8 mouse cellular contexts compared by ENCODE assay signal in the genomic region with DNA sequence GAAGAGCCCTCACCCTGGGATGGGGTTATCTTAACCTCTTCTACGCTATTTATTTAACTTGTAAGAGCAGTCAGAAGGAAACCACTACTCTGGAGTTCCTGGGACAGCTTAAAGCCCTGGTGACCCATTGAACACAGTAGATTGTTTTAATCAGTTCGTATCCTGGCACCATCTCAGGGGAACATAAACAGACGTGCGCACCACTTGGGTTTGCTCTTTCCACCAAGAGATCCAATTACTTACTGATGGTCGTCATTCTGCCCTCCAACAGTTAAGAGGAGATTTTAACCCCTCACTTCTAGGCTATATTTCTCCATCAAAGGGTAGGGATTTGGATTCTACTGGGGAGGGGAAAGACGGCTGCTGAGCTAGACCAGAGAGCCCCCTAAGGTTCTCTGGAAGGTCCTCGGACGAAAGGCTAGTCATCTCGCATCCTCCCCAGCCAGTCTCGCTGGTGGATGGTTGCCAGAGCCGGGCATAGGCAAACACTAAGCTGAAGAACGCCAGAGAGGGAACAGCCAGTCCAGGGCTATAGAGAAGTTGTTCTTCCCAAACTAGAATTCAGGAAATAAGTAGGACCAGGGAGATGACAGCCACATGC. TPM values are rescaled to one million over a fixed set of nuclear protein-coding genes. Genes with fewer than 3 reads are reported as not detected.
A peak's percentile ranks its signal among the peaks of the same experiment; 100 is the strongest.
DNase-seq lines count a peak whose midpoint lies in the region; ATAC-seq lines count a peak whose summit lies in the region.

No protein-coding gene starts in this region.

- no peaks in the 10 kb centered on the region for H3K36me3 ChIP-seq in forebrain, embryonic 15.5 days
- H3K36me3 ChIP-seq in liver, embryonic 15.5 days (replicated peaks) = no peaks in the 10 kb centered on the region

- peak overlapping the region; percentile 97 for H3K4me2 ChIP-seq in forebrain, embryonic 15.5 days (replicated peaks)
- H3K4me2 ChIP-seq in liver, embryonic 15.5 days = peak overlapping the region; percentile 46; the same call in 1 of the 2 replicates

- peak overlapping the region; percentile 53 for H3K9ac ChIP-seq in forebrain, embryonic 15.5 days (replicated peaks)
- no peak overlapping the region for H3K9ac ChIP-seq in liver, embryonic 15.5 days

- 2% methylated on average over 12 of the region's 12 CpGs for WGBS in forebrain, embryonic 15.5 days
- 4% methylated on average over 12 of the region's 12 CpGs for WGBS in liver, embryonic 15.5 days (ENCODE audit: insufficient replicate concordance)

- H3K9me3 ChIP-seq in forebrain, embryonic 15.5 days = no peaks in the 10 kb centered on the region
- no peaks in the 10 kb centered on the region for H3K9me3 ChIP-seq in liver, embryonic 15.5 days (replicated peaks)

- peak; percentile 66 for DNase-seq in cerebellum, postnatal 10 days
- no peak for DNase-seq in cerebellum, postnatal 36 days
- DNase-seq in 3T3-L1 (ENCODE audit: low read depth, low spot score) = peak; percentile 79
- DNase-seq in urinary bladder, postnatal 36 days (ENCODE audit: low spot score in 2 of 2) = no peak
- DNase-seq in right cerebral cortex, adult 2 months (ENCODE audit: low spot score in 2 of 2) = no peak
- DNase-seq in adrenal gland, adult 8-10 months = no peak

- H3K4me1 ChIP-seq in forebrain, embryonic 15.5 days = peaks cover 24% of the 10 kb centered on the region
- no peaks in the 10 kb centered on the region for H3K4me1 ChIP-seq in liver, embryonic 15.5 days (replicated peaks)

- no peak overlapping the region for H3K27ac ChIP-seq in forebrain, embryonic 15.5 days (replicated peaks)
- no peak overlapping the region for H3K27ac ChIP-seq in liver, embryonic 15.5 days (replicated peaks)

- H3K4me3 ChIP-seq in forebrain, embryonic 15.5 days = peak overlapping the region; percentile 52
- no peak overlapping the region for H3K4me3 ChIP-seq in liver, embryonic 15.5 days (replicated peaks)

- H3K27me3 ChIP-seq in forebrain, embryonic 15.5 days = peaks cover 47% of the 10 kb centered on the region
- H3K27me3 ChIP-seq in liver, embryonic 15.5 days = peaks cover 44% of the 10 kb centered on the region

- no peak for ATAC-seq in forebrain, embryonic 15.5 days (replicated peaks)
- ATAC-seq in liver, embryonic 15.5 days (ENCODE audit: insufficient read depth) = no peak

RNA-seq across cellular contexts. Expression of gene Grem1, which starts 1.4 kb away (rescaled TPM):
- 0.74 and 0.79 TPM in 2 replicates for polyA plus RNA-seq in forebrain, embryonic 15.5 days (2015; fragmentation: Nextera tagmentation; extraction: Ambion mirVana)
- 0.02 and 0.05 TPM in 2 replicates for polyA plus RNA-seq in liver, embryonic 15.5 days (2015; fragmentation: Nextera tagmentation; extraction: Ambion mirVana)
- 1 to 10 TPM in 2 of 4 experiments, under 1 TPM in 2; 0.64 to 3.9 (median 1.8) TPM for total RNA-seq in adrenal gland, adult 8-10 months (2022)

Comparison
In these comparisons a context has a peak if more than half of its experiments do, and no peak if none do; other contexts are left out.
1. DNase-seq: peak in cerebellum, postnatal 10 days (2 of 2) and 3T3-L1 (single experiment); none in cerebellum, postnatal 36 days (0 of 2), urinary bladder, postnatal 36 days (0 of 2), right cerebral cortex, adult 2 months (0 of 2) and adrenal gland, adult 8-10 months (single experiment).